Mouse (Mus musculus): ENCODE measurements around the gene Tmed8.

- TF ChIP-seq CHD2 (IDR thresholded peaks at IDR 0.05; ENCODE audit: low read length) (no peak), POLR2A (IDR thresholded peaks at IDR 0.05; ENCODE audit: low read depth, low read length) (no peak), JUND (conservative IDR thresholded peaks at IDR 0.05; ENCODE audit: low read depth, low read length) (no peak)
Measured at GRCm38 (mm10) chr12:87148136-87148535, 52.1 kb downstream of the Tmed8 start.

Data from CH12.LX (cell line).